Mouse (Mus musculus): ENCODE data around the gene Gm21776. TPM values are rescaled to one million over a fixed set of nuclear protein-coding genes. Genes with fewer than 3 reads are reported as not detected.

Gene Gm21776
- not detected in 2 replicates for polyA plus RNA-seq (2012; rRNA removed; ENCODE audit: low replicate concordance)

GRCm38 (mm10) chrY:76378362-76378761 lies at the start of gene Gm21776:
Gm21776 (plus strand) TSS chrY:76378662.

Measured in duodenum, adult 2 months (tissue).